Comparison of ENCODE assay signal across 26 mouse cellular contexts in genomic region chr7:66497480-66497879, GRCm38 (mm10).
DNase-seq lines count a peak whose midpoint lies in the region; ATAC-seq and TF ChIP-seq lines count a peak whose summit lies in the region.
"Had no signal": no experiment of that assay in that cellular context is flagged by ENCODE, and none has a peak within 500 bp of the region (broad histone marks: within the 10 kb centered on the region; RNA-seq: fewer than 3 reads in every experiment).

No protein-coding gene starts in this region.

- H3K4me3 ChIP-seq in embryonic facial prominence, embryonic 14.5 days (ENCODE audit: low read depth, low read length), result no peak overlapping the region
- no peak overlapping the region for H3K4me3 ChIP-seq in embryonic facial prominence, embryonic 10.5 days
- H3K4me3 ChIP-seq in heart, embryonic 11.5 days (ENCODE audit: low read depth, low read length), result no peak overlapping the region
- no peak overlapping the region for H3K4me3 ChIP-seq in kidney, embryonic 15.5 days (replicated peaks)
- no peak overlapping the region for H3K4me3 ChIP-seq in stomach, embryonic 14.5 days (ENCODE audit: low read depth, low read length)
- no peak overlapping the region for H3K4me3 ChIP-seq in stomach, postnatal 0 days (ENCODE audit: low read depth, low read length)
- H3K4me3 ChIP-seq: embryonic facial prominence, embryonic 15.5 days; gastrocnemius, adult 2 months; heart, embryonic 10.5 days; heart, embryonic 15.5 days had no signal

- no peaks in the 10 kb centered on the region for H3K27me3 ChIP-seq in embryonic facial prominence, embryonic 14.5 days (replicated peaks; ENCODE audit: control insufficient read depth, insufficient read depth, low read length)
- H3K27me3 ChIP-seq in embryonic facial prominence, embryonic 10.5 days (replicated peaks; ENCODE audit: low read depth, poor library complexity, severe bottlenecking), result no peaks in the 10 kb centered on the region
- no peaks in the 10 kb centered on the region for H3K27me3 ChIP-seq in heart, embryonic 11.5 days (ENCODE audit: control insufficient read depth, insufficient read depth, low read length)
- no peaks in the 10 kb centered on the region for H3K27me3 ChIP-seq in kidney, embryonic 15.5 days
- no peaks in the 10 kb centered on the region for H3K27me3 ChIP-seq in stomach, embryonic 14.5 days (ENCODE audit: control insufficient read depth, insufficient read depth, low read length)
- H3K27me3 ChIP-seq in stomach, postnatal 0 days (ENCODE audit: control insufficient read depth, insufficient read depth, low read length), result no peaks in the 10 kb centered on the region
- H3K27me3 ChIP-seq: embryonic facial prominence, embryonic 15.5 days; heart, embryonic 15.5 days had no signal

- TF ChIP-seq CTCF in stomach, postnatal 0 days (IDR thresholded peaks at IDR 0.05; ENCODE audit: low read depth), result no peak

- H3K4me2 ChIP-seq in embryonic facial prominence, embryonic 14.5 days (ENCODE audit: low read depth, low read length), result no peak overlapping the region
- H3K4me2 ChIP-seq in heart, embryonic 11.5 days, result no peak overlapping the region
- H3K4me2 ChIP-seq in kidney, embryonic 15.5 days, result no peak overlapping the region
- no peak overlapping the region for H3K4me2 ChIP-seq in stomach, embryonic 14.5 days (replicated peaks; ENCODE audit: low read depth, low read length)
- H3K4me2 ChIP-seq in stomach, postnatal 0 days (replicated peaks; ENCODE audit: low read depth), result no peak overlapping the region
- H3K4me2 ChIP-seq: embryonic facial prominence, embryonic 15.5 days; heart, embryonic 15.5 days; hindbrain, embryonic 14.5 days had no signal

- H3K9me3 ChIP-seq in embryonic facial prominence, embryonic 14.5 days (ENCODE audit: control insufficient read depth, low read length), result no peaks in the 10 kb centered on the region
- H3K9me3 ChIP-seq in embryonic facial prominence, embryonic 10.5 days, result no peaks in the 10 kb centered on the region
- H3K9me3 ChIP-seq in heart, embryonic 11.5 days (replicated peaks; ENCODE audit: control insufficient read depth, low read length), result no peaks in the 10 kb centered on the region
- H3K9me3 ChIP-seq in kidney, embryonic 15.5 days (replicated peaks), result no peaks in the 10 kb centered on the region
- H3K9me3 ChIP-seq in stomach, embryonic 14.5 days (ENCODE audit: control insufficient read depth, low read depth, low read length), result no peaks in the 10 kb centered on the region
- no peaks in the 10 kb centered on the region for H3K9me3 ChIP-seq in stomach, postnatal 0 days (ENCODE audit: control insufficient read depth, low read length)
- H3K9me3 ChIP-seq: embryonic facial prominence, embryonic 15.5 days; heart, embryonic 10.5 days; heart, embryonic 15.5 days had no signal

- TF ChIP-seq EP300 in stomach, postnatal 0 days (optimal IDR thresholded peaks at IDR 0.05), result no peak

- no peaks in the 10 kb centered on the region; the same call in 1 of the 2 replicates for H3K4me1 ChIP-seq in embryonic facial prominence, embryonic 14.5 days (ENCODE audit: control insufficient read depth, insufficient read depth, low read length)
- peaks cover 14% of the 10 kb centered on the region for H3K4me1 ChIP-seq in embryonic facial prominence, embryonic 10.5 days
- no peaks in the 10 kb centered on the region for H3K4me1 ChIP-seq in heart, embryonic 11.5 days (ENCODE audit: control insufficient read depth, insufficient read depth, low read length)
- 0 out of 2 replicates have a peak, but pooled peaks cover 6% of the 10 kb centered on the region for H3K4me1 ChIP-seq in kidney, embryonic 15.5 days
- 0 out of 2 replicates have a peak, but pooled peaks cover 2% of the 10 kb centered on the region for H3K4me1 ChIP-seq in stomach, embryonic 14.5 days (ENCODE audit: control insufficient read depth, insufficient read depth, low read length)
- H3K4me1 ChIP-seq in stomach, postnatal 0 days (replicated peaks; ENCODE audit: control insufficient read depth, insufficient read depth), result no peaks in the 10 kb centered on the region
- H3K4me1 ChIP-seq: heart, embryonic 10.5 days; heart, embryonic 15.5 days had no signal

- H3K36me3 ChIP-seq in embryonic facial prominence, embryonic 14.5 days (ENCODE audit: control insufficient read depth, insufficient read depth, low read length), result no peaks in the 10 kb centered on the region
- no peaks in the 10 kb centered on the region for H3K36me3 ChIP-seq in embryonic facial prominence, embryonic 10.5 days (replicated peaks)
- no peaks in the 10 kb centered on the region for H3K36me3 ChIP-seq in heart, embryonic 11.5 days (ENCODE audit: control insufficient read depth, insufficient read depth, low read length)
- H3K36me3 ChIP-seq in kidney, embryonic 15.5 days, result no peaks in the 10 kb centered on the region
- no peaks in the 10 kb centered on the region for H3K36me3 ChIP-seq in stomach, embryonic 14.5 days (ENCODE audit: control insufficient read depth, insufficient read depth, low read length)
- H3K36me3 ChIP-seq in stomach, postnatal 0 days (ENCODE audit: control insufficient read depth, insufficient read depth, low read length), result no peaks in the 10 kb centered on the region
- H3K36me3 ChIP-seq: embryonic facial prominence, embryonic 15.5 days; heart, embryonic 10.5 days; heart, embryonic 15.5 days had no signal

- 54% methylated on average over 1 of the region's 1 CpGs for WGBS in embryonic facial prominence, embryonic 14.5 days
- WGBS in embryonic facial prominence, embryonic 10.5 days, result 60% methylated on average over 1 of the region's 1 CpGs
- WGBS in heart, embryonic 11.5 days (ENCODE audit: insufficient replicate concordance), result 55% methylated on average over 1 of the region's 1 CpGs
- WGBS in kidney, embryonic 15.5 days, result 50% methylated on average over 1 of the region's 1 CpGs
- WGBS in stomach, embryonic 14.5 days, result 59% methylated on average over 1 of the region's 1 CpGs
- WGBS in stomach, postnatal 0 days, result 34% methylated on average over 1 of the region's 1 CpGs

- DNase-seq in embryonic facial prominence, embryonic 14.5 days (ENCODE audit: low spot score), result peak; percentile 26
- no peak for DNase-seq in embryonic facial prominence, embryonic 10.5 days (ENCODE audit: low spot score)
- DNase-seq in heart, postnatal 25 days (ENCODE audit: low spot score), result peak; percentile 3
- DNase-seq in kidney, postnatal 10 days, result peak; percentile 14
- DNase-seq in stomach, postnatal 0 days (ENCODE audit: low spot score), result no peak
- DNase-seq: adrenal gland, adult 8-10 months; adrenal gland, postnatal 25 days; cerebellum, adult 11-12 months; cerebellum, adult 8-10 months; cerebellum, postnatal 10 days; cerebellum, postnatal 36 days; embryo, embryonic 11 days; forebrain, postnatal 0 days; gastrocnemius, adult 2 months; gastrocnemius, postnatal 14 days had no signal

- H3K27ac ChIP-seq in embryonic facial prominence, embryonic 14.5 days (replicated peaks; ENCODE audit: low read depth, low read length), result no peak overlapping the region
- H3K27ac ChIP-seq in embryonic facial prominence, embryonic 10.5 days (replicated peaks), result no peak overlapping the region
- no peak overlapping the region for H3K27ac ChIP-seq in heart, embryonic 11.5 days (ENCODE audit: low read depth, low read length)
- no peak overlapping the region for H3K27ac ChIP-seq in kidney, embryonic 15.5 days
- H3K27ac ChIP-seq in stomach, embryonic 14.5 days (ENCODE audit: low read length), result no peak overlapping the region
- no peak overlapping the region for H3K27ac ChIP-seq in stomach, postnatal 0 days (replicated peaks)
- H3K27ac ChIP-seq: embryonic facial prominence, embryonic 15.5 days; gastrocnemius, adult 2 months; heart, embryonic 10.5 days; heart, embryonic 15.5 days; hindbrain, embryonic 14.5 days; hindbrain, postnatal 0 days had no signal

- no peak overlapping the region for H3K9ac ChIP-seq in embryonic facial prominence, embryonic 14.5 days (ENCODE audit: low read depth, low read length)
- no peak overlapping the region for H3K9ac ChIP-seq in heart, embryonic 11.5 days (ENCODE audit: low read depth, low read length)
- no peak overlapping the region for H3K9ac ChIP-seq in kidney, embryonic 15.5 days
- H3K9ac ChIP-seq in stomach, embryonic 14.5 days (replicated peaks; ENCODE audit: low read depth, low read length), result no peak overlapping the region
- no peak overlapping the region for H3K9ac ChIP-seq in stomach, postnatal 0 days (ENCODE audit: low read length)
- H3K9ac ChIP-seq: embryonic facial prominence, embryonic 15.5 days; forebrain, postnatal 0 days; heart, embryonic 15.5 days; hindbrain, embryonic 14.5 days had no signal

- intact Hi-C loops in heart, postnatal 25 days (cut with DNase I), result no loop called here

- no peak for ATAC-seq in embryonic facial prominence, embryonic 14.5 days (ENCODE audit: low read depth)
- no peak for ATAC-seq in heart, embryonic 11.5 days (replicated peaks; ENCODE audit: insufficient number of reproducible peaks, low FRiP score, low TSS enrichment)
- ATAC-seq in kidney, embryonic 15.5 days (replicated peaks; ENCODE audit: low FRiP score), result no peak
- peak; percentile 49; the same call in 1 of the 2 replicates for ATAC-seq in stomach, embryonic 14.5 days (ENCODE audit: insufficient number of reproducible peaks, insufficient read depth, low FRiP score, low read depth)
- ATAC-seq in stomach, postnatal 0 days (ENCODE audit: low FRiP score, low TSS enrichment), result no peak
- ATAC-seq: activated CD4-positive, CD25-positive, alpha-beta regulatory T cell, adult 4 months; forebrain, embryonic 14.5 days; forebrain, postnatal 0 days; hindbrain, postnatal 0 days; inflammation-experienced regulatory T-cells, adult 6 months had no signal

Comparison
In these comparisons a context has a peak if more than half of its experiments do, and no peak if none do; other contexts are left out.
1. DNase-seq: peak in embryonic facial prominence, embryonic 14.5 days (single experiment), heart, postnatal 25 days (single experiment) and kidney, postnatal 10 days (single experiment); none in embryonic facial prominence, embryonic 10.5 days (single experiment) and stomach, postnatal 0 days (single experiment).